Mouse (Mus musculus): ENCODE results near the gene Hprt. TPM values are rescaled to one million over a fixed set of nuclear protein-coding genes. Genes with fewer than 3 reads are reported as not detected.

Hprt gene
- total RNA-seq (2023) = 72.5 TPM

GRCm38 (mm10) chrX:52987905-52988783 lies at the start of gene Hprt:
Gene Hprt, plus strand, starts transcription at chrX:52988137.

Other genes starting within 250 kb of the Hprt start
- not detected for gene Ccdc160, start 196.9 kb upstream of the Hprt start, total RNA-seq (2023)
- gene Phf6, start 75.9 kb upstream of the Hprt start, total RNA-seq (2023) = 38.7 TPM

All from CD4-positive naive resting alpha-beta T cell, adult 76 days (primary cell).